Mouse (Mus musculus): Measurements from ENCODE around the gene Rftn1.

GRCm38 (mm10) chr17:50199075-50199850 lies 8.8 kb upstream of the Rftn1 start:
- no peak for TF ChIP-seq GATA1 (IDR thresholded peaks at IDR 0.05; ENCODE audit: borderline replicate concordance, low read length)
- no peak for TF ChIP-seq FLI1 (IDR thresholded peaks at IDR 0.05; ENCODE audit: low read length)

Data from megakaryocyte, embryonic 14.5 days (primary cell).